Mouse (Mus musculus): ENCODE measurements around the gene Olfr1370. TPM values are rescaled to one million over a fixed set of nuclear protein-coding genes. Genes with fewer than 3 reads are reported as not detected.
"Not testable (repeated sequence)": the region's sequence is repeated elsewhere in the genome, so short reads cannot be mapped to it uniquely, and the experiment has no call there.

The Olfr1370 gene
- not detected for total RNA-seq (2021)
- long read RNA-seq = 0 reads

DNA sequence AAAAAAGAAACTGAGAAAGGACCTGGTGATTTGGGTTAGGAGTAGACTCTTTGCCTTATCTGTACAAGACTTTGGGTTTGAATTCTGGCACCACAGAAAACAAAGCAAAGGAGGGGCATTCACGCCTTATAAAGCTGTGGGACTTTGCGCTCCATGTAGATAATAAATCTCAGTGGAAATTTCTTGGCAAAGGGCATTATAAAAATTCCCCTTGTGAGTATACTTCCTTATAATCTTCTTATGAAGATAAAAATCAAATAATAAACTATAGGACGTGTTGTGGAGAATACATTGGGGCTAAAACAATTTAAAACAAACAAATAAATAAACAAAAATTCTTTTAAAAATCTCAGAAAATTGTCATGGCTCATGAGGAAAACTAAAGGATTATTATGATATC lies at the start of gene Olfr1370:
Gene Olfr1370 (minus strand): TSS at position 101 of the 400 bp plus-strand sequence.
- no peak for DNase-seq (ENCODE audit: low spot score in 2 of 2)

DNA sequence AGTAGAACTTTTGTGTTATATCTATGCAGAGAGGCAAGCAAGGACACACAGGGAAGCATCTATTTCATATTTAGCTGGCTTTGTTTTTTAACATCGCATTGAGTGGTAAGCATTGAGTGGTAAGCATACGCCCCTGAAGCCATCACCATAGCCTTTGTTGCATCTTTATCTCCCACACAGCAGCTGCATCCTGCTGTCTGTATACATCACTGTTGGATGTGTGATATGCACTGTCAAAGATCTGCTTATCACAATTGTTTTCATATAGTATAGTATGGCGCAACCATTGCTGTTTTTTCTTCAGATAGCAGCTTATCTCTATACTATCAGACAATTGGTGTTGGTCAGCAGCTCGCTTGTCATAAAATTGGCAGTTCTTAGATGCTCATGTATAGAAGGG lies 39.4 kb upstream of the Olfr1370 start:
- DNase-seq (ENCODE audit: low spot score in 2 of 2) = no peak

DNA sequence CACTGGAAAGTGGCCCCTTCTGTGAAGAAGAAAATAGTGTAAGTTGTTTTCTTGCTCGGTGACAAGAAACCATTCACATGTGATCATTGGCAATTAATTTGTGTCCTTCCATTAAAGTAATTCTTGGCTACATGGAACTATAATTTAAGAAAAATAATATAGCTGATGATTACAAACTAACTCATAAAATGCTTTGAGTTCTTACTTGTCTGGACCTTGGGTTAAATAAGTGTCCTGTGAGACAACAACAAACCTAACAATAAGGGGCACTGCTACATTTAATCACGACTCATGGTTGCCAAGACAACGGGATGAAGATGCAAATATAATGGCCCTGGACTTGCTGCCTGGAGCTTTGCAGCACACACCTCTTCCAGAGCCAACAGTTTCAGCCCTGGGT lies 36.4 kb upstream of the Olfr1370 start, which contains the start of gene Olfr1369-ps1:
Gene Olfr1369-ps1 (plus strand): TSS at position 301 of the 400 bp plus-strand sequence.
- DNase-seq (ENCODE audit: low spot score in 2 of 2) = not testable (repeated sequence)

DNA sequence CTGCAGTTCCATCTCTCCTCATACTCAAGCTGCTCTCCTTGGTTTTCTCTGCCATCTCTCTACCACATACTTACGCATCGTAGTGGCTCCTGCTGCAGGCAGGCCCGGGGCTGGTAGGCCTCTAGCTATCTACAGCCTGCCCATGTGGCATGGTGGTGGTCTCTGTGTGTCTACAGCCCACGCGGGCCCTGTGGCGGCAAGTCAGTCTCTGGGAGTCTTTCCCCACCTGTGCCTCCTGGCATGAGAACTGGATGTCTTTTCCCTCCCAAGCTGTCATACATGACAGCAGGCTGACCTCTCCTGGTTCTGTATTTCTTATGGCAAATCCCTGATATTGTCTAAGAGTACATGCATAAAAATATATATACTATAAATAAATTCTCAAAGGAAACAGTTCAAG lies 35.7 kb upstream of the Olfr1370 start:
- no peak for DNase-seq (ENCODE audit: low spot score in 2 of 2)

DNA sequence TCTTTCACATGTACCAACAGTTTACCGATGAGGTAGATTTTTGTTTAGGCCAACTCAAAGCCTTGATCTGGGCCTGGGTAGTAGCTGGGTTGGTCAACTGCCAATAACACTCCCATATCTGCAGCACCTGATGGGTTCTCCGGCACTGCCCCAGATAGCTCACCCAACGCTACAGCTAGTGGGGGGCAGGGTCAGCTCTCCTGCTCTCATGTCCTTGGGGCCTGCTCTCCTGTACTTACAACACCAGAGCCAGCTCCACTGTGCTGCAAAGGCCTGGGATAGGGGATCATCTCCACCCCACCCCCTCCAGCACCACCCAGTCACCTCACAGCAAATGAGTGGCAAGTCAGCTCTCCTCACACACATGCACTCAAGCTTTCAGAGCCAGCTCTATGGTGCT lies 35.0 kb upstream of the Olfr1370 start:
- no peak for DNase-seq (ENCODE audit: low spot score in 2 of 2)

DNA sequence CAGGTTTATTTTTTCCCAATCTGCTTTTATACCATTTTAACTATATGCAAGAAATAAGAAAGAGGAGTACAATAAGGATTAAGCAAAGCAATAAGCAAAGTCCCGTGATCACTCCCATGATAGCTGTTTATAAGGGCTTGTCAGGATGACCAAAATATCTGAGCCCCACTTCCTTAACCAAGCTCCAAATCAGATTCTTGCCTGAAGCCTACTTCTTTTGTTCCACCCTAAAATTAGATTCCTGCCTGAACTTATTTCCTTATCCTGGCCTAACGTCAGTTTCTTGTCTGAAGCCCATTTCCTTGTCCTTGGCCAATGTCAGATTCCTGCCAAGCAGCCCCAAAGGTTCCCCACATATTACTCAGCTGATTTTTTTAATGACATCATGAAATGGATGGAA lies 7.9 kb upstream of the Olfr1370 start:
- DNase-seq (ENCODE audit: low spot score in 2 of 2) = no peak

DNA sequence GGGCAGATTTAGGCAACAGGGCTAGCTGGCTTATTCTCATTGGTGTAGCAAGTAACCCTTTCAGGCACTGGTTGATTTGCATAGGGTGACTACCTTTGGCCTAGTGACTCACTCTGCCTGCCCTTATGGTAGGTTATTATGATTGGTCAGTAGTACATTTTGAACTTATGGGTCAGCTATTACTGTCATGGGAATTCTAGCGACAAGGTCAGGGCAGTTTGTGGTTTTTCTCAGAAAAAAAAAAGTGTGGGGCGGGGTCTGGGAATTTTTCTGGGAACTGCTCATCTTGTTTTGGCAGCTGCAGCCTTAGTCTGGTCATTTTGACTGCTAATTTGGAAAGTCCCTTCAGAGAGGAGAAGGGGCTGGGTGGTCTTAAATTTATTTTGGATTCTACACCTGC lies 8.7 kb downstream of the Olfr1370 start:
- no peak for DNase-seq (ENCODE audit: low spot score in 2 of 2)

DNA sequence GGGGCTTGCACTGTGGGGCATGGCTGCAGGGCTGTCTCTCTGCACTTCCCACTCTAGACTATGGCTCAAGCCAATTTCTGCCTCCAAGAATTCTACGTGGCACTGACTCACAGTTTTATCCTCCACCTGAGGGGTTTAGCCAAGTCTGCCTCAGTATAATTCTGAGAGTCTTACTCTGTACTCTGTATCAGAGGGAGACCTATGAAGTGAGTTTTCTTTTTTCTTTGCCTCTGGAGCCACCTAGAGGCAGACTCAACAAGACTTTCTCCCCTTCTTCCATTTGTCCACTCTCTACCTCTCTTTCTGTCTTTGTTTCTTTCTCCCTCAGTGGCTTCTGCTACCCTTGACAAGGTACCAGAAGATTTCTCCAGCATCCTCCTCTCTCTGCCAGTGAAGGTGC lies 24.6 kb downstream of the Olfr1370 start:
- DNase-seq (ENCODE audit: low spot score in 2 of 2) = no peak

DNA sequence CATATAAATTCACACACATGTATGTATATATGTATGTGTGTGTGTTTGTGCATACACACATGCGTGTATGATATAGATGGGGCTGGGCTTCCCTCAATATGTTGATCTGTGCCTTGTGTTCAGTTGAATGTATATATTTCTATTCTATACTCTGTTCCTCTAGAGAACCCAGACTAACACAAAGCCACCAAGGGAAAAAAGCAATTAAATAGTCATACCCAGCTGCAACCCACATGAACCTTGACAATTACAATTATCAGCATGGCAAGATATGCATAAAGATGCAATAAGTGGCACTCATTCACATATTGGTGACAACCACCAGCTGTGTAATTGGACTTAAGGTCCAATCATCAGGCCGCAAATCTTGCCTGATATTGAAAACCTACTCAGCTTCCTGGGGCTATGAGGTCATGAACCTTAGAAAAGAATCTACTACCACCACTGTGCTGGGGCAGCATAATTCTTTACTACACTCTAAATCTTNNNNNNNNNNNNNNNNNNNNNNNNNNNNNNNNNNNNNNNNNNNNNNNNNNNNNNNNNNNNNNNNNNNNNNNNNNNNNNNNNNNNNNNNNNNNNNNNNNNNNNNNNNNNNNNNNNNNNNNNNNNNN lies 34.1 kb downstream of the Olfr1370 start:
- DNase-seq (ENCODE audit: low spot score in 2 of 2) = no peak

DNA sequence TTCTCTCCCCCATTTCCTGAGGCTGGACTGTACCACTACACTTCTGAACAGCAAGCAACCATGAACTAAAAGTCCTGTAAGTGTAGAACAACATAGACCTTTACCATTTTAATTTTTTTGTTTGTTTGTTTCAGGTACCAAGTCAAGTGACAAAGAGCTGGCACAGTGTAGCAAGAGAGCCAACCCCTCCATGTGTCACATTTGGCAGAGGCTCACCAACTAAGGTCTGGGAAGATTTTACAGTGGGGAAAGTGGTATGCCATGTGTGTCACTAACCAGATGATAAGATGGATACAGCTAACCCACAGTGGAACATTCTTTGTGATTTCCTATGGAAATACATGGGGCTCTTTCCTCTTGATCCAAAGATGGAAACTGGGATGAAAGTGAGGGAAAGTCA lies 38.8 kb downstream of the Olfr1370 start:
- no peak for DNase-seq (ENCODE audit: low spot score in 2 of 2)

DNA sequence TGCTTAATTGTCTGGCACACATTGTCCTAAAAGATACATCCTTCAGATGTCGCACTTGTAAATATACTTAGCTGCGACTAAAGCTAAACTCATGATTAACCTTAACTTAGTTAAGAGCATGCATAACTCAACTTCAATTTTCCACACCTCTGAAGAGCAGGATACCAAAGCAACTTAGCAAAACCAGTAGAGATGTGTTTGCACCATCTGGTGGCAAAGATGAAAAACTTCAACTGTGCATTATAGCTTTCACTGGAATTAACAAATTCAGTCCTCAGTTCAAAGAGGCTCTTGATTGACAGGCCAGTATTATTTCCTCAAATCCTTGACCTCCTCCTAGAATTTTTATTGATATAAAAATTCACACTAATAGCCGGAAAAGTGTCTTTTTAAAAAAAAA lies 39.7 kb downstream of the Olfr1370 start:
- no peak for DNase-seq (ENCODE audit: low spot score in 2 of 2)

DNA sequence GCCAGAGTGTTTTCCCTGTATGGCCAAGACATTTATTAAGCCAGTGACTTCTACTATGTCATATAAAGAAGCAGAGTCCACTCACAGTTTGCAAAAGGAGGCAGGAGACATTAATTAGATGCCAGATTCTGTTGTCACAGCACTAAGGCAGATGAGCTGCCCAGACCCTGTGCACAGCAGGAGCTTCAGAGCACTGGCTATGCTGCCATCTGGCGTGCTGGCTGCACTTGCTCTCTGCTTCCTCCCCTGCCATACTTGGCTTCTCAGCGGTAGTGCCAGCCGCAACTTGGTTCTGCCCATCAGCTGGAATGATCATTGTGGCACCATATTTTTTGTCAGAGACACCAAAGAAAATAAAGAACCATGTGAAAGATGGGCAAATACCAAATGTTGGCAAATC lies 41.6 kb downstream of the Olfr1370 start:
- DNase-seq (ENCODE audit: low spot score in 2 of 2) = peak; percentile 44 to 57

DNA sequence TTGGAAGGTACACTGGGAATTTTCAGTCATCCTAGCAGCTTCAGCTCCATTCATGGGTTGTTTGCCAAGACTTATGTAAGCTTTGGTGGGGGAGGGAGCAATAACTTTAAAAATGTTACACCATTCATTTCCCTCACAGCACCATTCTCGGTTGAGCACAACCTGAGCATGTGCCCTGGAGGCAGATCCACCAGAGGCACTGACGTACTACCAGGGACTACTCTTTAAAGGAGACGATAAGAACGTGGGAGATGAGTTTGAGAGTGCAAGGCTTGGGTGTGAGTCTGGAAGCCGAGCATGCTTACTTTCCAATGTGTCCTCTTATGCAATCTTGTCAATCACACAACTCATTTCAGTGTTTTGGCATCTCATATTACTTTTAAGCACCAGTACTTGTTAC lies 49.9 kb downstream of the Olfr1370 start:
- DNase-seq (ENCODE audit: low spot score in 2 of 2) = no peak

Other genes starting within 250 kb of the Olfr1370 start
- gene Olfr1369-ps1, start 36.5 kb upstream of the Olfr1370 start, total RNA-seq (2021) = not detected
- gene Olfr263, start 54.7 kb upstream of the Olfr1370 start, total RNA-seq (2021) = not detected
- not detected for gene Olfr1368, start 70.9 kb upstream of the Olfr1370 start, total RNA-seq (2021)
- gene Trim27, start 104.5 kb upstream of the Olfr1370 start, total RNA-seq (2021) = 10 to 100 TPM; 43.6 to 50.7 TPM
- not detected for gene Gpx5, start 217.8 kb upstream of the Olfr1370 start, total RNA-seq (2021)
- not detected for gene Gpx6, start 237.2 kb upstream of the Olfr1370 start, total RNA-seq (2021)

All from layer of hippocampus, postnatal 10 days (tissue).